Mouse (Mus musculus) kidney, embryonic 14.5 days (tissue): ENCODE measurements at regions not wholly inside any gene's neighbourhood (a gene's known extent, or its start where the extent isn't known, plus 50 kb on each side); places are given as distances from the start of the nearest gene placed in this dataset.

Experiments
- ATAC-seq: fragments of 200-750 bp; cut with Nextera tagmentation; 2 replicates; pipeline ENCODE4 v1.8.0; 2017; ENCODE audit warnings: moderate number of reproducible peaks, mild to moderate bottlenecking, moderate TSS enrichment, moderate library complexity; ENCODE audit not compliant: low FRiP score, low TSS enrichment
- H3K27ac ChIP-seq: fragments of 300-500 bp; sonication (generic); 2 replicates; pipeline ENCODE4 v1.5.1; 2014; ENCODE audit warnings: low read depth, mild to moderate bottlenecking, low read length, moderate library complexity, mixed read lengths
- H3K27me3 ChIP-seq: fragments of 300-500 bp; sonication (generic); 2 replicates; pipeline ENCODE4 v1.6.1; 2014; ENCODE audit warnings: mild to moderate bottlenecking, low read length; ENCODE audit not compliant: control insufficient read depth, insufficient read depth
- H3K36me3 ChIP-seq: fragments of 300-500 bp; sonication (generic); 2 replicates; pipeline ENCODE4 v1.6.1; 2014; ENCODE audit warnings: low read length, mixed read lengths; ENCODE audit not compliant: control insufficient read depth, insufficient read depth
- H3K4me1 ChIP-seq: fragments of 300-500 bp; sonication (generic); 2 replicates; pipeline ENCODE4 v1.6.1; 2014; ENCODE audit warnings: low read length, mixed read lengths; ENCODE audit not compliant: control insufficient read depth, insufficient read depth
- H3K4me2 ChIP-seq: fragments of 300-500 bp; sonication (generic); replicated peaks from 2 replicates; pipeline ENCODE4 v1.6.1; 2014; ENCODE audit warnings: low read depth, mild to moderate bottlenecking, low read length
- H3K4me3 ChIP-seq: fragments of 300-500 bp; sonication (generic); 2 replicates; pipeline ENCODE4 v1.5.1; 2014; ENCODE audit warnings: mild to moderate bottlenecking, low read length
- H3K9ac ChIP-seq: fragments of 300-500 bp; sonication (generic); 2 replicates; pipeline ENCODE4 v1.6.1; 2014; ENCODE audit warnings: low read depth, mild to moderate bottlenecking, low read length, moderate library complexity
- H3K9me3 ChIP-seq: fragments of 300-500 bp; sonication (generic); 2 replicates; pipeline ENCODE4 v1.6.1; 2016; ENCODE audit warnings: low read length; ENCODE audit not compliant: control insufficient read depth
- WGBS: fragments of 180-500 bp; shearing (Covaris S2); extraction: QIAGEN DNeasy Blood & Tissue Kit; methylation state at CpG from one replicate; pipeline ENCODE4 v1.1.7; 2014; 5-methylcytosine and 5-hydroxymethylcytosine counted together

DNA sequence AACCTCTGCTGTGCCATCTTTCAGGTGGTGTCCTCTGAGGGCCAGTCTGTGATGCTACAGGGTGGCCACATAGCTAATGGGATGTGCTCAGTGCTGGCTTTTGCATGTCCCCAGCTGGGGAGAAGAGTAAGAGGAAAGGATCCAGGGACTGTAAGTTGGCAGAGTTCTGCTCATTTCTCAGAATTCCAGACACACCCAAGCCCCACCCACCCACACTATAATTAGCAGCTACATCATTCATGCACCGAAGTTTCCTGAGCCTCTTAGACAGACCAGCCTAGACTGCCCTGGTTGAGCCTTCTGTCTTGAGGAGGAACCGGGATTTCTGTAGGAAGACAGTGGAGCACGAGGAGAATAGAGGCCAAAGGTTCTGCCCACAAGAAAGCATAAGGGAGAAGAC lies 70.9 kb upstream of the Lclat1 start:
- H3K9me3 ChIP-seq = no peaks in the 10 kb centered on the region
- no peak; the same call in 1 of the 2 replicates for ATAC-seq

GRCm38 (mm10) chr17:73038586-73038985 lies 69.2 kb upstream of the Lclat1 start:
- H3K4me2 ChIP-seq = no peak overlapping the region
- no peaks in the 10 kb centered on the region for H3K36me3 ChIP-seq
- no peaks in the 10 kb centered on the region for H3K27me3 ChIP-seq
- no peak overlapping the region for H3K9ac ChIP-seq
- ATAC-seq = no peak
- H3K4me1 ChIP-seq = peaks cover 12% of the 10 kb centered on the region
- no peaks in the 10 kb centered on the region for H3K9me3 ChIP-seq
- H3K4me3 ChIP-seq = no peak overlapping the region
- H3K27ac ChIP-seq = no peak overlapping the region
- WGBS = 89% methylated on average over 2 of the region's 2 CpGs

More for the DNA sequence above, 70.9 kb upstream of the Lclat1 start:
- Histone ChIP-seq H3K27ac (no peak overlapping the region), H3K4me1 (peaks cover 12% of the 10 kb centered on the region), H3K4me3 (no peak overlapping the region), H3K36me3 (no peaks in the 10 kb centered on the region), H3K9ac (no peak overlapping the region), H3K4me2 (no peak overlapping the region), H3K27me3 (no peaks in the 10 kb centered on the region)
- 62% methylated on average over 3 of the region's 3 CpGs for WGBS

GRCm38 (mm10) chr17:73044918-73045580 lies 62.7 kb upstream of the Lclat1 start:
- no peak for ATAC-seq
- WGBS = 80% methylated on average over 5 of the region's 5 CpGs
- Histone ChIP-seq H3K36me3 (no peaks in the 10 kb centered on the region), H3K4me3 (no peak overlapping the region), H3K27ac (no peak overlapping the region), H3K4me2 (no peak overlapping the region), H3K9me3 (no peaks in the 10 kb centered on the region), H3K9ac (no peak overlapping the region), H3K27me3 (no peaks in the 10 kb centered on the region), H3K4me1 (no peaks in the 10 kb centered on the region)

- Histone ChIP-seq H3K27ac (no peak overlapping the region), H3K4me2 (no peak overlapping the region), H3K4me1 (no peaks in the 10 kb centered on the region), H3K4me3 (no peak overlapping the region), H3K9me3 (no peaks in the 10 kb centered on the region), H3K36me3 (no peaks in the 10 kb centered on the region), H3K9ac (no peak overlapping the region), H3K27me3 (no peaks in the 10 kb centered on the region)
- 48% methylated on average over 4 of the region's 4 CpGs for WGBS
- ATAC-seq = no peak
Measured at GRCm38 (mm10) chr17:73046985-73047384, 60.8 kb upstream of the Lclat1 start.

GRCm38 (mm10) chr17:73048164-73048563 lies 59.6 kb upstream of the Lclat1 start:
- Histone ChIP-seq H3K4me1 (peaks cover 4% of the 10 kb centered on the region; the same call in 1 of the 2 replicates), H3K9me3 (no peaks in the 10 kb centered on the region), H3K27ac (no peak overlapping the region), H3K4me2 (no peak overlapping the region), H3K36me3 (no peaks in the 10 kb centered on the region), H3K27me3 (no peaks in the 10 kb centered on the region), H3K4me3 (no peak overlapping the region), H3K9ac (no peak overlapping the region)
- ATAC-seq = no peak
- 79% methylated on average over 2 of the region's 2 CpGs for WGBS

DNA sequence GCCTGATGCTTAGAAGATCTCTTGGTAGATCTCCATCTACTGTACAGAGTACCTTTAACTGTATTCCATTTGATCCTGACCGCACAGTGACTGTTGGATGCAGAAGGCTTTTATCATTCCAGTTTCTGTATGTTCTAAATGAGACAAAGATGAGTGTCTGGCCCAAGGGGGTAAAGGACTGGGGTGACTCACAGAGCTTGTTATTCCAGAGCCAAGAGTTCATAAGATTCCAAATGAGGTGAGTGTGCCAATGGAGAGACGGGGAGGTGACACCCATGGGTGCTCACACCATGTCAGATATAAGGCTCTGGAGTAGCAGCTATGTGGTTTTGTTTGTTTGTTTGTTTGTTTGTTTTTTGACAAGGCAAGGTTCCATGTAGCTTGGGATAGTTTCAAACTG lies 54.8 kb upstream of the Lclat1 start:
- WGBS = 76% methylated on average over 2 of the region's 2 CpGs
- no peaks in the 10 kb centered on the region; the same call in 1 of the 2 replicates for H3K9me3 ChIP-seq
- no peaks in the 10 kb centered on the region for H3K27me3 ChIP-seq
- peaks cover 13% of the 10 kb centered on the region; the same call in 1 of the 2 replicates for H3K4me1 ChIP-seq
- no peak overlapping the region for H3K9ac ChIP-seq
- no peak for ATAC-seq
- no peaks in the 10 kb centered on the region for H3K36me3 ChIP-seq
- peak overlapping the region; percentile 79 for H3K27ac ChIP-seq
- H3K4me3 ChIP-seq = no peak overlapping the region
- H3K4me2 ChIP-seq = no peak overlapping the region

GRCm38 (mm10) chr17:73053479-73054215 lies 54.1 kb upstream of the Lclat1 start:
- Histone ChIP-seq H3K9me3 (no peaks in the 10 kb centered on the region; the same call in 1 of the 2 replicates), H3K9ac (no peak overlapping the region), H3K27me3 (no peaks in the 10 kb centered on the region), H3K4me1 (peaks cover 13% of the 10 kb centered on the region; the same call in 1 of the 2 replicates), H3K4me3 (no peak overlapping the region), H3K27ac (peak overlapping the region; percentile 79), H3K36me3 (no peaks in the 10 kb centered on the region), H3K4me2 (no peak overlapping the region)
- 12% methylated on average over 3 of the region's 3 CpGs for WGBS
- no peak; the same call in 1 of the 2 replicates for ATAC-seq

GRCm38 (mm10) chr17:73054226-73054625 lies 53.6 kb upstream of the Lclat1 start:
- Histone ChIP-seq H3K4me2 (no peak overlapping the region), H3K27ac (peak overlapping the region; percentile 79; the same call in 1 of the 2 replicates), H3K27me3 (no peaks in the 10 kb centered on the region), H3K4me1 (peaks cover 13% of the 10 kb centered on the region; the same call in 1 of the 2 replicates), H3K9me3 (no peaks in the 10 kb centered on the region; the same call in 1 of the 2 replicates), H3K4me3 (no peak overlapping the region), H3K9ac (no peak overlapping the region), H3K36me3 (no peaks in the 10 kb centered on the region)
- ATAC-seq = peak; percentile 93

GRCm38 (mm10) chr17:73055197-73055596 lies 52.6 kb upstream of the Lclat1 start:
- H3K9ac ChIP-seq = no peak overlapping the region
- no peaks in the 10 kb centered on the region for H3K36me3 ChIP-seq
- WGBS = 68% methylated on average over 3 of the region's 3 CpGs
- peak overlapping the region; percentile 24; the same call in 1 of the 2 replicates for H3K27ac ChIP-seq
- no peak for ATAC-seq
- peaks cover 13% of the 10 kb centered on the region; the same call in 1 of the 2 replicates for H3K4me1 ChIP-seq
- no peaks in the 10 kb centered on the region; the same call in 1 of the 2 replicates for H3K9me3 ChIP-seq
- H3K4me2 ChIP-seq = no peak overlapping the region
- H3K27me3 ChIP-seq = no peaks in the 10 kb centered on the region
- no peak overlapping the region for H3K4me3 ChIP-seq
